Mouse (Mus musculus) thymus, adult 2 months (tissue): ENCODE data around the gene Rb1. TPM values are rescaled to one million over a fixed set of nuclear protein-coding genes. Genes with fewer than 3 reads are reported as not detected.

ENCODE experiments used
- DNase-seq: peaks from one replicate; pipeline ENCODE4 v3.0.0; 2021
- H3K27ac ChIP-seq: fragments of 200-500 bp; 2 replicates; pipeline ENCODE4 v1.5.1; 2012; ENCODE audit warnings: low read length, control low read depth; ENCODE audit not compliant: control insufficient read depth, insufficient read depth
- H3K27me3 ChIP-seq: fragments of 200-500 bp; 2 replicates; pipeline ENCODE4 v1.6.1; 2012; ENCODE audit warnings: mild to moderate bottlenecking, low read length, moderate library complexity, mixed read lengths; ENCODE audit not compliant: control insufficient read depth, insufficient read depth
- H3K36me3 ChIP-seq: fragments of 200-500 bp; 2 replicates; pipeline ENCODE4 v1.6.1; 2012; ENCODE audit warnings: mild to moderate bottlenecking, low read length, moderate library complexity; ENCODE audit not compliant: control insufficient read depth, insufficient read depth
- H3K4me1 ChIP-seq: fragments of 200-500 bp; replicated peaks from 2 replicates; pipeline ENCODE4 v1.6.1; 2012; ENCODE audit warnings: low read length; ENCODE audit not compliant: control insufficient read depth, insufficient read depth
- H3K4me3 ChIP-seq: fragments of 200-500 bp; 2 replicates; pipeline ENCODE4 v1.5.1; 2012; ENCODE audit warnings: mild to moderate bottlenecking, low read length, control low read depth, moderate library complexity; ENCODE audit not compliant: control insufficient read depth, insufficient read depth
- CTCF ChIP-seq: fragments of 200-500 bp; IDR thresholded peaks from 2 replicates; pipeline ENCODE4 v1.5.1; 2012; ENCODE audit warnings: mild to moderate bottlenecking, control low read depth, low read length, moderate library complexity, borderline replicate concordance; ENCODE audit not compliant: control insufficient read depth, poor library complexity, insufficient read depth; ENCODE audit errors: extremely low read depth
- POLR2A ChIP-seq: fragments of 200-500 bp; IDR thresholded peaks from 2 replicates; pipeline ENCODE4 v1.6.1; 2012; ENCODE audit warnings: mild to moderate bottlenecking, low read length, control low read depth, moderate library complexity; ENCODE audit not compliant: control insufficient read depth, poor library complexity, insufficient read depth; ENCODE audit errors: extremely low read depth
- WGBS: fragments of 180-500 bp; shearing (Covaris S2); methylation state at CpG from one replicate; pipeline ENCODE4 v1.1.7; 2018; 5-methylcytosine and 5-hydroxymethylcytosine counted together
- polyA plus RNA-seq: library from polyadenylated mRNA; depleted of rRNA; stranded (reverse); fragments of >200 nt; gene quantifications from 2 replicates; pipeline ENCODE4 v1.2.3, GENCODE M21; 2012

Gene Rb1
- polyA plus RNA-seq, 1 experiment: 17.1 TPM

GRCm38 (mm10) chr14:73239857-73240256 is 85.8 kb downstream of the Rb1 start:
- Histone ChIP-seq H3K27me3 (no peaks in the 10 kb centered on the region), H3K36me3 (peaks cover 11% of the 10 kb centered on the region; the same call in 1 of the 2 replicates), H3K4me3 (no peak overlapping the region), H3K4me1 (0 out of 2 replicates have a peak, but pooled peaks cover 5% of the 10 kb centered on the region), H3K27ac (no peak overlapping the region)
- 30% methylated on average over 3 of the region's 3 CpGs for WGBS
- TF ChIP-seq POLR2A (no peak), CTCF (no peak)
- DNase-seq: no peak

GRCm38 (mm10) chr14:73239291-73239690 is 86.3 kb downstream of the Rb1 start:
- peak overlapping the region; percentile 33 for H3K4me3 ChIP-seq
- DNase-seq: peak; percentile 37
- peaks cover 11% of the 10 kb centered on the region; the same call in 1 of the 2 replicates for H3K36me3 ChIP-seq
- TF ChIP-seq CTCF (no peak), POLR2A (no peak)
- peak overlapping the region; percentile 88 for H3K27ac ChIP-seq
- H3K27me3 ChIP-seq: no peaks in the 10 kb centered on the region
- peaks cover 6% of the 10 kb centered on the region; the same call in 1 of the 2 replicates for H3K4me1 ChIP-seq
- WGBS: under 1% methylated on average over 6 of the region's 6 CpGs

- DNase-seq: peak; percentile 58
- Histone ChIP-seq H3K36me3 (peaks cover 11% of the 10 kb centered on the region; the same call in 1 of the 2 replicates), H3K27ac (peak overlapping the region; percentile 88), H3K4me1 (peaks cover 6% of the 10 kb centered on the region; the same call in 1 of the 2 replicates), H3K27me3 (no peaks in the 10 kb centered on the region), H3K4me3 (peak overlapping the region; percentile 70)
- 0% methylated on average over 20 of the region's 20 CpGs for WGBS
- TF ChIP-seq CTCF (no peak), POLR2A (no peak)
Measured at GRCm38 (mm10) chr14:73238498-73239250, 86.9 kb downstream of the Rb1 start.

- peak within 1 kb of the TSS; percentile 88 for H3K27ac ChIP-seq
- peaks cover 4% of the 10 kb centered on the region; the same call in 1 of the 2 replicates for H3K4me1 ChIP-seq
- TF ChIP-seq POLR2A: peak; percentile 76
- no peak for TF ChIP-seq CTCF
- H3K4me3 ChIP-seq: peak within 1 kb of the TSS; percentile 70
- no peaks in the 10 kb centered on the region for H3K27me3 ChIP-seq
- peak; percentile 69 for DNase-seq
- peaks cover 11% of the 10 kb centered on the region; the same call in 1 of the 2 replicates for H3K36me3 ChIP-seq
- WGBS: under 1% methylated on average over 19 of the region's 19 CpGs
Measured at GRCm38 (mm10) chr14:73237848-73238321, 87.7 kb downstream of the Rb1 start, which contains the start of gene Lpar6. Gene Lpar6, plus strand, starts transcription at chr14:73237895.

- Histone ChIP-seq H3K36me3 (no peaks in the 10 kb centered on the region), H3K4me1 (peaks cover 3% of the 10 kb centered on the region; the same call in 1 of the 2 replicates), H3K27ac (no peak overlapping the region), H3K4me3 (no peak overlapping the region), H3K27me3 (no peaks in the 10 kb centered on the region)
- TF ChIP-seq POLR2A (no peak), CTCF (no peak)
- 54% methylated on average over 2 of the region's 2 CpGs for WGBS
- DNase-seq: no peak
Measured at GRCm38 (mm10) chr14:73234468-73235031, 91.1 kb downstream of the Rb1 start.

GRCm38 (mm10) chr14:73231286-73231982 is 94.2 kb downstream of the Rb1 start:
- H3K27ac ChIP-seq: no peak overlapping the region
- peaks cover 3% of the 10 kb centered on the region; the same call in 1 of the 2 replicates for H3K4me1 ChIP-seq
- no peak overlapping the region for H3K4me3 ChIP-seq
- no peak for TF ChIP-seq POLR2A
- TF ChIP-seq CTCF: no peak
- no peaks in the 10 kb centered on the region for H3K36me3 ChIP-seq
- 88% methylated on average over 5 of the region's 5 CpGs for WGBS
- H3K27me3 ChIP-seq: no peaks in the 10 kb centered on the region
- no peak for DNase-seq
